Mouse (Mus musculus) cerebellum, adult (tissue): ENCODE results near the gene Mgat5.

ENCODE experiments used
- ATAC-seq: cut with Nextera tagmentation; 2 replicates; pipeline ENCODE4 v1.9.2; 2017; ENCODE audit warnings: mild to moderate bottlenecking, moderate library complexity, mixed read lengths; ENCODE audit not compliant: insufficient number of reproducible peaks, low FRiP score, low TSS enrichment

Gene Mgat5

DNA sequence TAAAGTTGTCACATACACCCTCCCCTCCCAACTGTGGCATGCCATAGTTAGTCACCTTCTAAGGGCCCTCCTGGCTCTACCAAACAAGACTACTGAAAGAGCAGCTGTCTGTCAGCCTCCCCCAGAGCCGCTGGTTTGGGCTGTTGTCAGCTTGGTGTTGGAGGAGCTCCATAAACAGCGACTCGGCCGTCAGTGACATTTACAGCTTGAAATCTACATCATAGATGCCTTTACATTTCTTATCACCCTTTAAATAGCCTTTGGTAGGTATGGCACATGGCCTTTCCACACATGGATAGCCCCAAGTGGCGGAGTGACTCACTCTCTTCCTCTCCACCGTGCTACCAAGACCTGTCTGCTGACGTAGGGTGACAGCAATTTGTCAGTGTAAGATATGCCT lies 46.9 kb downstream of the Mgat5 start:
- no peak for ATAC-seq

DNA sequence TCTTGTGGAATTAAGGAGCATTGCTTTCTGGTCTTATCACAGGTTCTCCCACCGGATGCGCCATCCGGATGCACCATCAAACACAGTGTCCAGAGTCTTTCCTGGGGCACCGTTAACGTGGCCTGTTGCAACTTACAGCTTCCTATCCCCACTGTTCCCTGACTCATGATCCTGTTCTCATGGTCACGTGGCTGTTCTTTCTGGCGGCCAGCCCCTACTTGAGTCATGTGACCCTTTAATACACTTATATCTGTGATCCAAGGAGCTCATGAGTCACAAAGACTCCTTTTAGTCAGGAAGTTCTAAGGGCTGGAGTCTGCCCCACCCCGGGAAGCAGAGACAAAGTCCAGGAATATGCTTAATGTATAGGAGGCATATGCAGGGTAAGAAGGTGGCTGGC lies 52.2 kb downstream of the Mgat5 start:
- ATAC-seq = no peak

GRCm38 (mm10) chr1:127259669-127260068 lies 54.9 kb downstream of the Mgat5 start:
- ATAC-seq = no peak

GRCm38 (mm10) chr1:127260969-127261368 lies 56.2 kb downstream of the Mgat5 start:
- ATAC-seq = peak; percentile 70

GRCm38 (mm10) chr1:127262170-127262837 lies 57.5 kb downstream of the Mgat5 start:
- ATAC-seq = no peak

DNA sequence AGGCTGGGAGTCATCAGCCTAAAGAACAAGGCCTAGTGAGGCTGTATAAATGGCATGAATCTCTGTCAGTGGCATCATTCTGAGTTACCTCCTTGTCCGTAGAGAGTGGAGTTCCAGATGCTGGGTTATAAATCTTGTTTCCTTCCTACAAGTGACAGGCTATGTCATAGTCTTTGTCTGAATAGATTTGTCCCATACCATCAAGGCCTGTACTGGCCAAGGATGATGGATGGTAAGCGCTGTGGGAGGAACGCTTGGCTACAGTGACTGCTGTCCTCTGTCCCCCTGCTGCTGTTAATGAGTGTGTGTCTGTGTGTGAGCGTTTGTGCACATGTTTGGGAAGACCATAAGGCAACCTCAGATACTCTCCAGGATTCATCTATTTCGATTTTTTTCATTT lies 63.2 kb downstream of the Mgat5 start:
- ATAC-seq = no peak

GRCm38 (mm10) chr1:127269343-127269742 lies 64.5 kb downstream of the Mgat5 start:
- ATAC-seq = no peak

- no peak for ATAC-seq
Measured at GRCm38 (mm10) chr1:127270273-127271020, 65.6 kb downstream of the Mgat5 start.

- no peak for ATAC-seq
Measured at GRCm38 (mm10) chr1:127271156-127271555, 66.3 kb downstream of the Mgat5 start.

DNA sequence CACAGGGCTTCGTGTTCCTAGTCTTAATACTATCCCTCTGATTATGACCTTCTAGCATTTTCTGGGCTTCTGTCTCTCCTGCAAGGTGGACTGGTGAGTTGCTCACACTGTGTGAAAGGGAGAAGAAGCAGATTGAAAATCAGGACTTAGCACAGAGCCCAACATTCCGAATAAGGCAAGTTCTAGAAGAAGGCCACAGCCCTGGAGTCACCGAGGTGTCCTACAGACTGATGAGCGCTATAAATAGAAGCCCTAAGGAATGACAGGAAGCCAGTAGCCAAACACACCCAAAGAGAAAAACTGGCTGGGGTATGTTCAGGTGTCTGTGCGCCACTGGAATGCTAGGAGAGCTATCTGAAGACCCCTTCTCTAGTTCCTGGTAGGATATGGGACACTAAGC lies 68.5 kb downstream of the Mgat5 start:
- no peak for ATAC-seq

DNA sequence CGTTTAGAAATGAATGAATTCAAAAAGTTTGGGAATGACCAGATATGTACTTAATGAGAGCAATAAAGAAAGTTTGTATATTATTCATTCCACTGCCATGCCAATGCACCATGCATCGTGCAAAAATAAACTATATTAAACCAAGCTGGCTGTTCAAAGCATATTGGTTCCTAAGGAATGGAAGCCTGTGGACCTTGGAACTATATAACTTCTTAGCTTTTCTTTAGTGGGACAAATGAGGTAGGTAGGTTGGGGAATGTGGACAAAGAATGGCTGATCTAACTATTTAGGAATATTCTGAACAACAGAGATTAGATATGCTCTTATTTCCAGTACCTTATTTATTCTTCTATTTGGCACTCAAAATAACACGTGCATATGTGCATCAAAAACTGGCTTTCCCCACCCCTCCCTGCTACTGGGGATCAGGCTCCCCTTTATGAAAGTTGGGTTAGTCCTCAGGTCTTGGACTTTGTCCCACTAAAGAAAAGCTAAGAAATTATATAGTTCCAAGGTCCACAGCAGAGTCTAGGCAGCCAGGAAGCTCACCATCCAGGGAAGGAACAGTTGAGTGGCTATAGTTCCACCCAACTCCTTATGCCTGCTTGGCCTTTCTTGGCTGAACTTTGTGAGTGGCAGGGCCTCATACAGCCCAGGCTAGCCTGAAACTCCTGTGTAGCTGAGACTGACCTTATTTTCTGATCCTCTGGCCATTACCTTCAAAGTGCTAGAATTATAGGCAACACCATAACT lies 70.9 kb downstream of the Mgat5 start:
- ATAC-seq = no peak

- no peak for ATAC-seq
Measured at GRCm38 (mm10) chr1:127278067-127278466, 73.3 kb downstream of the Mgat5 start.

DNA sequence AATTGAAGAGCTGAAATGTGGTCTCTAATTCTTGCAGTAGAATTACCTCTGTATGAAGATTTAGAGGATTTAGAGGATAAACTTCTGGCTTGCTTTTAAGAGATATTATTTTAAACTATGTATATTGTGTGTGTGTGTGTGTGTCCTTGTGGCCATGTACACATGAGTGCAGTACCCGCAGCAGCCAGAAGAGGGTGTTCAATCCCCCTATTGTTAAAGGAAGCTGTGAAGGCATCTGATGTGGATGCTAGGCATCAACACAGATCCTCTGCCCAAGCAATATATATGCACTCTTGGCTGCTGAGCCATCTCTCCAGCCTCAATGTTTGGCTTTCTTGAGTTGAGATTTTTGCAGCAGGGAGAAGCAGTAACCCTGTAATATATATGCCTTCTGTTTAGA lies 75.4 kb downstream of the Mgat5 start:
- ATAC-seq = no peak

DNA sequence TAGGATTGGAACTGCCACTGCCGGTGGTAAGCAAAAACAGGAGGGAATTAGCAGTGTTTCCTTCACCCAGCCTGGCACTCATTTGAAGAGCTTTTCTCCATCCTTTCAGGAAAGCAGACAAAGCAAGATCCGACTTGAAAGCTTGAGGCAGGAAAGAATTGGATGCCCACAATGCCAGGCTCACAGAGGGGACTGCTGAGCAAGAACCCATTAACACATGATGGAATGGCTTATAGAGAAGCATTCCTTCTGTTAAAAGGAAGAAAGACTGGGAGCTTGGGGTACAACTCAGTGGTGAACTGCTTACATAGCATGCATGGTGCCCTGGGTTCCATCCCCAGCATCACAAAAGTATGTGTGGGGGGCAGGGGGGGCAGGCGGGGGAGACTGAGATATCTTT lies 80.2 kb downstream of the Mgat5 start:
- no peak for ATAC-seq

DNA sequence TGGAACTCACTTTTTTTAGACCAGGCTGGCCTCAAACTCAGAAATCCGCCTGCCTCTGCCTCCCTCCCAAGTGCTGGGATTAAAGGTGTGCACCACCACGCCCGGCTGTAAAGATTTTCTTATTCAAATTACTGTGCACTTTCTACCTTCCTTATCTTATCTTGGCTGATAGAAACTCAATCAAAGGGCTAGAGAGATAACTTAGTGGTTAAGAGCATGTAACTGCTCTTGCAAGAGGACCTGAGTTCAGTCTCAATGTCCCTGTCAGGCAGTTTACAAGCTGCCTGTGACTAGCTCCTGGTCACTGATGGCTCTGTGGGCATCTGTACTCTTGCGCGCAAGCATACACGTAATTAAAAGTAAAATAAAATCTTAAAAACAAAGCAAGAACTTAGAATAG lies 82.7 kb downstream of the Mgat5 start:
- no peak for ATAC-seq

DNA sequence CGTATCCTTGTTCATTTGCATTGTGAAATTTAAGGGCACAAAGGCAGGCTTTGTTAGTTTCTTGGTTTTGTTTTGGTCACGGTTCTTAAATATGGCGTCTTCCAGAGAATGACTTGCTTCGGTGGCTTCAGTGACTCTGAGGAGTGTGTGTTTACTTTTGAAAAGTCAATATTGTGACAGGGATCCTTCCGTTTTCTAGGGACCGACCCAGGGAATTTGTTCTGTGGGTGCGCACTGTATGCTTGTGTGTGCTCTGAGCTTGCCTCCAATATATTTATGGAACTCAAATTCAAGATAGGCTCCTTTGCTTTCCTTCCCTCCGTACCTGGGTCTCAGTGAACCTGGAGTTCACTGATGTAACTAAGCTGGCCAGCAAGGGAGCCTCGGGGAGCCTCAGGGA lies 86.1 kb downstream of the Mgat5 start:
- ATAC-seq = no peak

GRCm38 (mm10) chr1:127291721-127292120 lies 86.9 kb downstream of the Mgat5 start:
- no peak for ATAC-seq

GRCm38 (mm10) chr1:127293286-127293685 lies 88.5 kb downstream of the Mgat5 start:
- ATAC-seq = no peak

- ATAC-seq = no peak
Measured at GRCm38 (mm10) chr1:127296815-127297214, 92.0 kb downstream of the Mgat5 start.

DNA sequence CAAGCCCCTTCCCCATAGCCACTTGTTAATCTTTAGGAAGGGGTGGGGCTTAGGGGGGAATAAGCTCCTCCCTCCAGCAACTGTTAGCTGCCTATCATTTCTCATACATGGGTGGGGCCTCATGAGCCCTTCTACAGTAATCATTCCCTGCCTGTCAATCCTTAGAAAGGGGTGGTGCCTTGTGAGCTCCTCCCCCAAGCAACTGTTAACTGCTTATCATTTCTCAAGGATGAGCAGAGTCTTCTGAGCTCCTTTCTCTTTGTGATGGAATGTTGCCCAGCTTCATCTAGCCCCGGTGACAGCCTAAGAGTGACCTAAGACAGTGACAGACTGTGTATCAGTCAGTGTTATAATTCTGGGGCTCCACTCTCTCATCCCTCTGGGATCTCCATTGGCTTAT lies 95.0 kb downstream of the Mgat5 start:
- no peak for ATAC-seq

- no peak for ATAC-seq
Measured at GRCm38 (mm10) chr1:127301038-127301437, 96.2 kb downstream of the Mgat5 start.
